Mouse (Mus musculus): ENCODE measurements around the gene Ifi27l2b.
"Not testable (repeated sequence)": the region's sequence is repeated elsewhere in the genome, so short reads cannot be mapped to it uniquely, and the experiment has no call there.

Gene Ifi27l2b

GRCm38 (mm10) chr12:103457140-103457539 is at the start of gene Ifi27l2b:
TSS of gene Ifi27l2b (minus strand) at chr12:103457223.
- no peak for DNase-seq (ENCODE audit: low read depth)

- DNase-seq (ENCODE audit: low read depth): no peak
These were observed 47.4 kb upstream of the Ifi27l2b start for GRCm38 (mm10) chr12:103504402-103504801.

GRCm38 (mm10) chr12:103503300-103503699 is 46.3 kb upstream of the Ifi27l2b start:
- no peak for DNase-seq (ENCODE audit: low read depth)

- DNase-seq (ENCODE audit: low read depth): no peak
These were observed 42.2 kb upstream of the Ifi27l2b start for GRCm38 (mm10) chr12:103499261-103499660.

GRCm38 (mm10) chr12:103498768-103499167 is 41.7 kb upstream of the Ifi27l2b start:
- no peak for DNase-seq (ENCODE audit: low read depth)

GRCm38 (mm10) chr12:103494486-103494885 is 37.5 kb upstream of the Ifi27l2b start:
- DNase-seq (ENCODE audit: low read depth): peak; percentile 89

- DNase-seq (ENCODE audit: low read depth): peak; percentile 94
These were observed 35.7 kb upstream of the Ifi27l2b start for GRCm38 (mm10) chr12:103492767-103493166.

GRCm38 (mm10) chr12:103491091-103491730 is 34.2 kb upstream of the Ifi27l2b start:
- DNase-seq (ENCODE audit: low read depth): peak; percentile 38

- DNase-seq (ENCODE audit: low read depth): no peak
These were observed 30.7 kb upstream of the Ifi27l2b start for GRCm38 (mm10) chr12:103487750-103488149.

- no peak for DNase-seq (ENCODE audit: low read depth)
These were observed 30.3 kb upstream of the Ifi27l2b start for GRCm38 (mm10) chr12:103487276-103487675.

GRCm38 (mm10) chr12:103486726-103487125 is 29.7 kb upstream of the Ifi27l2b start:
- no peak for DNase-seq (ENCODE audit: low read depth)

- DNase-seq (ENCODE audit: low read depth): not testable (repeated sequence)
These were observed 27.4 kb upstream of the Ifi27l2b start for GRCm38 (mm10) chr12:103484200-103484972.

GRCm38 (mm10) chr12:103482781-103483180 is 25.8 kb upstream of the Ifi27l2b start:
- no peak for DNase-seq (ENCODE audit: low read depth)

- DNase-seq (ENCODE audit: low read depth): no peak
These were observed 24.6 kb upstream of the Ifi27l2b start for GRCm38 (mm10) chr12:103481671-103482070.

GRCm38 (mm10) chr12:103477461-103478015 is 20.5 kb upstream of the Ifi27l2b start:
- no peak for DNase-seq (ENCODE audit: low read depth)

GRCm38 (mm10) chr12:103476779-103477389 is 19.9 kb upstream of the Ifi27l2b start:
- DNase-seq (ENCODE audit: low read depth): no peak

GRCm38 (mm10) chr12:103474481-103474880 is 17.5 kb upstream of the Ifi27l2b start:
- no peak for DNase-seq (ENCODE audit: low read depth)

GRCm38 (mm10) chr12:103456727-103457126 is 296 bp downstream of the Ifi27l2b start:
- DNase-seq (ENCODE audit: low read depth): not testable (repeated sequence)

GRCm38 (mm10) chr12:103453361-103453760 is 3.7 kb downstream of the Ifi27l2b start:
- DNase-seq (ENCODE audit: low read depth): no peak

GRCm38 (mm10) chr12:103445060-103445459 is 12.0 kb downstream of the Ifi27l2b start:
- peak; percentile 50 for DNase-seq (ENCODE audit: low read depth)

GRCm38 (mm10) chr12:103444261-103444660 is 12.8 kb downstream of the Ifi27l2b start:
- not testable (repeated sequence) for DNase-seq (ENCODE audit: low read depth)

- peak; percentile 91 for DNase-seq (ENCODE audit: low read depth)
These were observed 13.5 kb downstream of the Ifi27l2b start, which contains the start of gene Ifi27l2a for GRCm38 (mm10) chr12:103443524-103443923. TSS of gene Ifi27l2a (minus strand) at chr12:103443680.
